Mouse (Mus musculus): ENCODE measurements around the gene Timm50.

- TF ChIP-seq GATA1 (IDR thresholded peaks at IDR 0.05; ENCODE audit: borderline replicate concordance, low read length), result no peak
- TF ChIP-seq FLI1 (IDR thresholded peaks at IDR 0.05; ENCODE audit: low read length), result no peak
Observed at GRCm38 (mm10) chr7:28306216-28306615, 5.7 kb downstream of the Timm50 start.

All from megakaryocyte, embryonic 14.5 days (primary cell).